Mouse (Mus musculus) cerebellum, adult 9-11 months (tissue): ENCODE results near the gene Tmem135.

Experiments
- DNase-seq: peaks from one replicate; pipeline ENCODE4 v3.0.0; 2022

The Tmem135 gene

GRCm38 (mm10) chr7:89416027-89416426 lies 12.0 kb upstream of the Tmem135 start:
- DNase-seq, result no peak

- no peak for DNase-seq
These were observed 8.1 kb upstream of the Tmem135 start for GRCm38 (mm10) chr7:89412094-89412493.

- no peak for DNase-seq
These were observed 7.3 kb upstream of the Tmem135 start for GRCm38 (mm10) chr7:89411346-89411745.

- no peak for DNase-seq
These were observed 6.3 kb upstream of the Tmem135 start for GRCm38 (mm10) chr7:89410294-89410693.

- DNase-seq, result peak; percentile 5
These were observed 3.3 kb upstream of the Tmem135 start for GRCm38 (mm10) chr7:89407006-89407940.

GRCm38 (mm10) chr7:89406011-89406410 lies 2.0 kb upstream of the Tmem135 start:
- no peak for DNase-seq

GRCm38 (mm10) chr7:89404734-89405440 lies 865 bp upstream of the Tmem135 start:
- no peak for DNase-seq

- DNase-seq, result peak; percentile 79
These were observed 709 bp downstream of the Tmem135 start for GRCm38 (mm10) chr7:89403053-89403972.

GRCm38 (mm10) chr7:89401936-89402335 lies 2.1 kb downstream of the Tmem135 start:
- peak; percentile 16 for DNase-seq

GRCm38 (mm10) chr7:89401136-89401858 lies 2.7 kb downstream of the Tmem135 start:
- no peak for DNase-seq

- DNase-seq, result no peak
These were observed 3.3 kb downstream of the Tmem135 start for GRCm38 (mm10) chr7:89400721-89401120.

- no peak for DNase-seq
These were observed 6.0 kb downstream of the Tmem135 start for GRCm38 (mm10) chr7:89397837-89398534.

GRCm38 (mm10) chr7:89396386-89396785 lies 7.6 kb downstream of the Tmem135 start:
- DNase-seq, result no peak

- DNase-seq, result no peak
These were observed 8.6 kb downstream of the Tmem135 start for GRCm38 (mm10) chr7:89395399-89395798.

GRCm38 (mm10) chr7:89392825-89393224 lies 11.2 kb downstream of the Tmem135 start:
- DNase-seq, result no peak

GRCm38 (mm10) chr7:89392388-89392787 lies 11.6 kb downstream of the Tmem135 start:
- no peak for DNase-seq

- DNase-seq, result no peak
These were observed 12.2 kb downstream of the Tmem135 start for GRCm38 (mm10) chr7:89391831-89392230.

- no peak for DNase-seq
These were observed 12.7 kb downstream of the Tmem135 start for GRCm38 (mm10) chr7:89391281-89391680.

- DNase-seq, result no peak
These were observed 13.4 kb downstream of the Tmem135 start for GRCm38 (mm10) chr7:89390660-89391059.

GRCm38 (mm10) chr7:89388981-89389380 lies 15.0 kb downstream of the Tmem135 start:
- DNase-seq, result no peak

- no peak for DNase-seq
These were observed 21.1 kb downstream of the Tmem135 start for GRCm38 (mm10) chr7:89382892-89383291.
